Mouse (Mus musculus): Measurements from ENCODE around the gene Pde9a.

GRCm38 (mm10) chr17:31442513-31442912 lies 56.5 kb downstream of the Pde9a start:
- TF ChIP-seq POLR2A (IDR thresholded peaks at IDR 0.05; ENCODE audit: insufficient read length, low read depth) (no peak), POLR2AphosphoS2 (IDR thresholded peaks at IDR 0.05; ENCODE audit: insufficient read length, low read depth) (no peak), MYOG (IDR thresholded peaks at IDR 0.05; ENCODE audit: control insufficient read depth in 1 of 3, insufficient read depth in 1 of 3, insufficient read length in 2 of 3, low read depth in 2 of 3) (no peak), TCF12 (IDR thresholded peaks at IDR 0.05; ENCODE audit: insufficient read depth, poor library complexity, severe bottlenecking) (no peak), SRF (IDR thresholded peaks at IDR 0.05; ENCODE audit: control insufficient read depth, insufficient read length, low read depth) (no peak)

All from myocyte (in vitro differentiated cells).